Mouse (Mus musculus): ENCODE data around the gene Srrm1.

DNA sequence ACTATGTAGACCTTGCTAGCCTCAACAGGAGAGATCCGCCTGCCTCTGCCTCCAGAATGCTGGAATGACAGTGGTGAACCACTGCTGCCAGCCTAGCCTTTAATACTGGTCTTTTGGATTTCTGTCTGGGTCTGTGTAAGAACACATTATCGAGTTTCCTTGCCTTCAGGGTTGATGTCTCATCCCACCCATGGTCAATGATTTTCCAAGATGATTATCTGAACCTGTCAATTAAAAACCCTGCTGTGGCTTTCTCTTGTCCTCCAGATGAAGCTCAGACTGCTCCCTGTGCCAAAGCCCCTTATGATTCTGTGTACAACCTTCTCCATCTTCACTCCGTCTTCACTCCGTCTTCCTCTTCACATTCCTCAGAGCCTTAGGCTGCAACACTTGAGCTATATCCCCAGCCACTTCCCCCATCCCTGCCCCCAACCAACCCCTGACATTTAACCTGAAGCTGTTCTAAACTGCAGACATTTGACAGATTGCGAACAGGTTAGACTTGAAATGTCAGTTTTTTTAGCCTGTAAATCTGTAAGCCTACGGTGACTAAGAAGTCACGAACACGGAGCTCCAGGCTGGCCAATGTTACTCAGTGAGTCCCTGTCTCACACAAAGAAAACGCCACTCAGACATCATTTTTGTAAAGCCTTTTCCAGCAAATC lies 2.9 kb upstream of the Srrm1 start:
- no peak for TF ChIP-seq POLR2A (IDR thresholded peaks at IDR 0.05; ENCODE audit: insufficient read depth, low read length)
- TF ChIP-seq CTCF (IDR thresholded peaks at IDR 0.05; ENCODE audit: low read depth, low read length): no peak
- TF ChIP-seq EP300 (IDR thresholded peaks at IDR 0.05; ENCODE audit: insufficient read depth, low read depth, low read length): no peak
